Mouse (Mus musculus) forebrain, embryonic 14.5 days (tissue): ENCODE data around the gene Utf1. TPM values are rescaled to one million over a fixed set of nuclear protein-coding genes. Genes with fewer than 3 reads are reported as not detected.

ENCODE experiments used
- ATAC-seq: fragments of 200-750 bp; cut with Nextera tagmentation; 2 replicates; pipeline ENCODE4 v1.8.0; 2017; ENCODE audit warnings: mild to moderate bottlenecking, moderate library complexity
- DNase-seq: peaks from one replicate; pipeline ENCODE4 v3.0.0-alpha.2; 2015; ENCODE audit warnings: low spot score
- H3K27ac ChIP-seq: fragments of 300-500 bp; sonication (generic); 2 replicates; pipeline ENCODE4 v1.5.1; 2014; ENCODE audit warnings: low read depth, mild to moderate bottlenecking, control low read depth, low read length, moderate library complexity
- H3K27me3 ChIP-seq: fragments of 300-500 bp; sonication (generic); replicated peaks from 2 replicates; pipeline ENCODE4 v1.6.1; 2014; ENCODE audit warnings: low read length, control low read depth, mixed read lengths; ENCODE audit not compliant: control insufficient read depth, insufficient read depth
- H3K36me3 ChIP-seq: fragments of 300-500 bp; sonication (generic); 2 replicates; pipeline ENCODE4 v1.6.1; 2014; ENCODE audit warnings: low read length, control low read depth; ENCODE audit not compliant: control insufficient read depth, insufficient read depth
- H3K4me1 ChIP-seq: fragments of 300-500 bp; sonication (generic); 2 replicates; pipeline ENCODE4 v1.6.1; 2014; ENCODE audit warnings: antibody characterized with exemption, low read length, control low read depth; ENCODE audit not compliant: control insufficient read depth, insufficient read depth
- H3K4me2 ChIP-seq: fragments of 300-500 bp; sonication (generic); 2 replicates; pipeline ENCODE4 v1.6.1; 2014; ENCODE audit warnings: mild to moderate bottlenecking, control low read depth, low read length
- H3K4me3 ChIP-seq: fragments of 300-500 bp; sonication (generic); 2 replicates; pipeline ENCODE4 v1.5.1; 2014; ENCODE audit warnings: low read depth, low read length, control low read depth
- H3K9ac ChIP-seq: fragments of 300-500 bp; sonication (generic); 2 replicates; pipeline ENCODE4 v1.6.1; 2014; ENCODE audit warnings: mild to moderate bottlenecking, low read length, control low read depth, moderate library complexity
- H3K9me3 ChIP-seq: fragments of 300-500 bp; sonication (generic); replicated peaks from 2 replicates; pipeline ENCODE4 v1.6.1; 2016; ENCODE audit warnings: low read length, control low read depth, mixed read lengths; ENCODE audit not compliant: control insufficient read depth
- WGBS: fragments of 180-500 bp; shearing (Covaris S2); extraction: QIAGEN DNeasy Blood & Tissue Kit; methylation state at CpG from one replicate; pipeline ENCODE4 v1.1.7; 2014; 5-methylcytosine and 5-hydroxymethylcytosine counted together
- polyA plus RNA-seq: library from polyadenylated mRNA; unstranded; fragments of >200 nt; fragmentation: Nextera tagmentation; extraction: Ambion mirVana; gene quantifications from 2 replicates; pipeline ENCODE4 v1.2.1, GENCODE M21; 2014

The Utf1 gene
- polyA plus RNA-seq, 1 experiment from 2014 or later: not detected

GRCm38 (mm10) chr7:139974307-139974706, 30.7 kb downstream of the Utf1 start:
- 0 out of 2 replicates have a peak, but pooled peaks cover 2% of the 10 kb centered on the region for H3K4me1 ChIP-seq
- 88% methylated on average over 10 of the region's 10 CpGs for whole genome bisulfite sequencing
- H3K36me3 ChIP-seq: no peaks in the 10 kb centered on the region
- no peaks in the 10 kb centered on the region for H3K27me3 ChIP-seq
- H3K9ac ChIP-seq: no peak overlapping the region
- DNase-seq (no peak), ATAC-seq (no peak)
- H3K9me3 ChIP-seq: no peaks in the 10 kb centered on the region
- no peak overlapping the region for H3K4me3 ChIP-seq
- H3K4me2 ChIP-seq: no peak overlapping the region
- H3K27ac ChIP-seq: no peak overlapping the region

DNA sequence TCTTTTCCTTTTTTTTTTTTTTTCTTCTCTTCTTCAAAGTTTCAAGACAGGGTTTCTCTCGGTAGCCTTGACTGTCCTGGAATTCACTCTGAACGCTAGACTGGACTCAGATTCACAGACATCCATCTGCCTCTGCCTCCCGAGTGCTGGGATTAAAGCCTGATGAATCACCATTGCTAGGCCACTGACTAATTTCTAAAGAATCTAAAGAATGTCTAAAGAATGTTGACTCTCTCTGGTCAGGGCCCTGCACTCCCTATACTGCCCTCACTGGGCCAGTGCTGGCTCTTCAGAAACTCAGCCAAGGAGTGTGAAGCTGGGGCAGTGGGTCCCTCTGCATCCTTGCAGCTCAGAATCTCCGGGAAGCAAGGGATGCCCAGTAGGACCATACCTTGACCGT, 31.9 kb downstream of the Utf1 start:
- Histone ChIP-seq H3K36me3 (no peaks in the 10 kb centered on the region), H3K9me3 (no peaks in the 10 kb centered on the region), H3K4me1 (0 out of 2 replicates have a peak, but pooled peaks cover 2% of the 10 kb centered on the region), H3K4me2 (no peak overlapping the region), H3K4me3 (no peak overlapping the region), H3K27ac (no peak overlapping the region), H3K9ac (no peak overlapping the region), H3K27me3 (no peaks in the 10 kb centered on the region)
- WGBS: 59% methylated on average over 5 of the region's 5 CpGs
- no peak for ATAC-seq
- no peak for DNase-seq

- H3K4me3 ChIP-seq: peak within 1 kb of the TSS; percentile 42
- H3K4me2 ChIP-seq: peak within 1 kb of the TSS; percentile 68
- 0 out of 2 replicates have a peak, but pooled peaks cover 2% of the 10 kb centered on the region for H3K4me1 ChIP-seq
- no peaks in the 10 kb centered on the region for H3K9me3 ChIP-seq
- H3K36me3 ChIP-seq: 0 out of 2 replicates have a peak, but pooled peaks cover 3% of the 10 kb centered on the region
- ATAC-seq (peak; percentile 97), DNase-seq (peak; percentile 92)
- no peaks in the 10 kb centered on the region for H3K27me3 ChIP-seq
- 2% methylated on average over 32 of the region's 32 CpGs for WGBS
- H3K9ac ChIP-seq: peak within 1 kb of the TSS; percentile 63
- no peak within 1 kb of the TSS for H3K27ac ChIP-seq
Observed at GRCm38 (mm10) chr7:139978278-139978892, 34.8 kb downstream of the Utf1 start, which contains the start of gene 6430531B16Rik. Gene 6430531B16Rik, minus strand, starts transcription at chr7:139978755.

DNA sequence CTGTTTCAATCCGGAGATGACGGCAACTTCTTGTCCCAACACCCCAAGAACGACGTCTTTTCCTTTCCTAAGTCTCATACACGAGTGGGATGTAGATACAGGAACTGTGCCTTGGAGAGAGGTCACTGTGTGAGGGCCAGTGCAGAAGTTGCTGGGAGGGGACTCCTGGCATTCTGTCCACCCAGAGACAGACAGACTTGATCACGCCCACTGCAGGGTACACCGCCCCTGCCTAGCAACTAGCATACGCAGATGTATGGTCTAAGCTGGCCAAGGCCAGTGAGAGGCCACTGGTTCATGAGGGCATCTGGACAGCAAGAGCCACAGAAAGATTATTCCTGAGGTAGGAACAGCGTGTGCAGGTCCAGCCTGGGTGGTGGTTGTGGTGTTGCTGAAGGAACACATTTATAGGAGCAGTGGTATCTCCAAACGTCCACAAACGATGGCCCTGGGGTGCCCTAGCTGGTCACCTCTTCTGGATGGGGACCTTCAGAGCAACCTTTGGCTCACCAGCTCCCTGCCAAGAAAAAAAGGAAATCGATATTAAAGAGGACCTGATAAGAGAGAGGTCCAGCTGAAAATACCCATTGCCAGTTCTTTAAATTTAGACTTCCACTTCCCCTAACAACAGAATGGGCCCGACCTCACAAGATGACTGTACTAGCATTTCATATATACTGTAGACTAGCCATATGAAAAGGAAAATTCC, 35.6 kb downstream of the Utf1 start:
- peak; percentile 1 for DNase-seq
- no peak overlapping the region for H3K27ac ChIP-seq

GRCm38 (mm10) chr7:139980778-139981177, 37.2 kb downstream of the Utf1 start:
- H3K36me3 ChIP-seq: 0 out of 2 replicates have a peak, but pooled peaks cover 8% of the 10 kb centered on the region
- 0 out of 2 replicates have a peak, but pooled peaks cover 2% of the 10 kb centered on the region for H3K4me1 ChIP-seq
- no peak overlapping the region for H3K27ac ChIP-seq
- WGBS: 68% methylated on average over 3 of the region's 3 CpGs
- DNase-seq (no peak), ATAC-seq (no peak)
- no peak overlapping the region for H3K9ac ChIP-seq
- H3K27me3 ChIP-seq: no peaks in the 10 kb centered on the region
- no peaks in the 10 kb centered on the region for H3K9me3 ChIP-seq
- H3K4me3 ChIP-seq: no peak overlapping the region
- H3K4me2 ChIP-seq: no peak overlapping the region

More for the DNA sequence above, 35.6 kb downstream of the Utf1 start:
- 0 out of 2 replicates have a peak, but pooled peaks cover 8% of the 10 kb centered on the region for H3K36me3 ChIP-seq
- peak overlapping the region; percentile 68 for H3K4me2 ChIP-seq
- H3K9ac ChIP-seq: peak overlapping the region; percentile 63; the same call in 1 of the 2 replicates
- H3K4me3 ChIP-seq: peak overlapping the region; percentile 42
- 0 out of 2 replicates have a peak, but pooled peaks cover 2% of the 10 kb centered on the region for H3K4me1 ChIP-seq
- WGBS: 45% methylated on average over 13 of the region's 13 CpGs
- peak; percentile 59 for ATAC-seq
- H3K9me3 ChIP-seq: no peaks in the 10 kb centered on the region
- no peaks in the 10 kb centered on the region for H3K27me3 ChIP-seq

DNA sequence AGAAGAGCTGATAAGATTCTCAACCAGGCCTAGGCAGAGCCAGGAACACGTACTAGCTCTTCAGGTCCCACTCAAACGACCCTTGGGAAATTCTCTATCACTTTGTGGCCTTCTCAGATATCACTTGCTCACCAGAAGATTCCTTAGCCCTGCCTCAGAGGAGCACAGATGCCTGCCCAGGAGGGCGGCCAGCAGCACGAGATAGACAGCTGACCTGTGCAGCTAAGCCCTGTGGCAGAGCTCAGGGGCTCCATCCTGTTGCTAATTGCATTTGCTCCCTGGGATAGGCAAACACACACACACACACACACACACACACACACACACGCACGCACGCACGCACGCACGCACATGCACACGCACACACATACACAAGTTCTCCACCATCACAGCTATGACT, 38.5 kb downstream of the Utf1 start:
- Histone ChIP-seq H3K9ac (no peak overlapping the region), H3K27ac (no peak overlapping the region), H3K9me3 (no peaks in the 10 kb centered on the region), H3K36me3 (peaks cover 19% of the 10 kb centered on the region), H3K4me2 (no peak overlapping the region), H3K4me3 (no peak overlapping the region), H3K4me1 (0 out of 2 replicates have a peak, but pooled peaks cover 2% of the 10 kb centered on the region), H3K27me3 (no peaks in the 10 kb centered on the region)
- ATAC-seq (no peak), DNase-seq (no peak)
- whole genome bisulfite sequencing: 82% methylated on average over 10 of the region's 11 CpGs

DNA sequence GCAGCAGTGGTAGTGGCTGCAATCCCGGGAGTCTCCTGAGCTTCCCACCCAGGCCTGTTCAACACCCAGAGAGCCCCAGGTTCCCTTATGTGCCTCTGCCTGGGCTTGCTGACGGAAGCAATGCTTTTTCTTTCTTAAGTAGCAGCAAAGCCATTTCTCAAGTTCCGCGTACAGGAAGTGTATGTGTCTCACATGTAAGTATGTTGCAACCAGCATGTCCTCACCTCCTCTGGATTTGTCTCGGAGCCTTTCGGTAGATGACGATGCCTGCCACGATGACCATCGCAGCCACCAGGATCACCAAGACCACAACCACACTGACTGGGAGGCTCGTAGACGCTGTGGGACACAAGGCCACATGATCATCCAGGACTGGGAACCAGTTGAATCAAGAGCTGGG, 40.9 kb downstream of the Utf1 start:
- Histone ChIP-seq H3K9ac (no peak overlapping the region), H3K4me3 (no peak overlapping the region), H3K4me2 (no peak overlapping the region), H3K9me3 (no peaks in the 10 kb centered on the region), H3K4me1 (no peaks in the 10 kb centered on the region), H3K27me3 (no peaks in the 10 kb centered on the region), H3K36me3 (peaks cover 19% of the 10 kb centered on the region), H3K27ac (no peak overlapping the region)
- 88% methylated on average over 11 of the region's 11 CpGs for WGBS
- no peak for ATAC-seq
- no peak for DNase-seq

DNA sequence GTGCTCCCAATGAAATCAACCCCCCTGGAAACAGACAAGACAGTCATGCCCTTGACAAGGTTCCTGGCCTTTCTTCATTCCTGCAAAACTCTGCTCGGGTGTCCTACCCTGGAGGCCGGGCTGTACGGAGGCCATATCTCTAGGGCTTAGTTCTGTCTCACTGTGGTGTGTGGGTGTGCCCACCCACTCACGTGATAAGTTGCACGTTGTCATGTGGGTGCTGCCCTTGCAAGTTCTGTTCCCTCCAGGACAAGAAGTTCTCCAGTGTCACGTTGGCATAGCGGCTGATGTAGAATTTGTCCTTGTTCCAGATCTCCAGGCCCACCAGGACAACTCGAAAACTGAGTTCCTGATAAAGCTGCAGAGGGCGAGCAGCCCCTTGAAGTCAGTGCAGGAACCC, 44.7 kb downstream of the Utf1 start:
- ATAC-seq (no peak), DNase-seq (no peak)
- Histone ChIP-seq H3K9ac (no peak overlapping the region), H3K4me3 (no peak overlapping the region), H3K27ac (no peak overlapping the region), H3K36me3 (peaks cover 17% of the 10 kb centered on the region), H3K9me3 (no peaks in the 10 kb centered on the region), H3K4me1 (no peaks in the 10 kb centered on the region), H3K4me2 (no peak overlapping the region), H3K27me3 (no peaks in the 10 kb centered on the region)
- WGBS: 91% methylated on average over 9 of the region's 9 CpGs
